Mouse (Mus musculus) CH12.LX (cell line): ENCODE data around the gene Fam49a. TPM values are rescaled to one million over a fixed set of nuclear protein-coding genes. Genes with fewer than 3 reads are reported as not detected.

Experiments used
- DNase-seq: peaks from one replicate; pipeline ENCODE4 v3.0.0-alpha.2; 2013; ENCODE audit errors: extremely low read depth
- H3K27ac ChIP-seq: 2 replicates; pipeline ENCODE4 v1.5.1; 2012; ENCODE audit warnings: low read depth, mild to moderate bottlenecking, control low read depth, moderate library complexity; ENCODE audit not compliant: insufficient read depth
- H3K27me3 ChIP-seq: replicated peaks from 2 replicates; pipeline ENCODE3; 2012; ENCODE audit warnings: inconsistent platforms
- H3K36me3 ChIP-seq, 2 experiments: replicated peaks in 1 of 2; 2 replicates each; pipeline versions ENCODE3 to v1.6.1; 2012; ENCODE audit warnings: inconsistent platforms in 1 of 2, low read length in 1 of 2, mild to moderate bottlenecking in 1 of 2, mixed read lengths in 1 of 2, moderate library complexity in 1 of 2; ENCODE audit not compliant: control insufficient read depth in 1 of 2, insufficient read depth in 1 of 2
- H3K4me1 ChIP-seq, 2 experiments: 2 replicates each; pipeline ENCODE4 v1.6.1; 2012; ENCODE audit warnings: inconsistent platforms in 1 of 2, moderate library complexity in 1 of 2; ENCODE audit not compliant: insufficient read depth in 2 of 2, control insufficient read depth in 1 of 2
- H3K4me2 ChIP-seq: 2 replicates; pipeline ENCODE4 v1.6.1; 2012; ENCODE audit warnings: low read depth, mild to moderate bottlenecking, control low read depth; ENCODE audit not compliant: poor library complexity, insufficient read depth, severe bottlenecking
- H3K4me3 ChIP-seq, 3 experiments: fragments of 150-350 bp in 1 of 3; sonication (generic) in 1 of 3; replicated peaks in 1 of 3; 2 replicates each; pipeline versions ENCODE3 to v1.5.1; 2011 to 2012; ENCODE audit warnings: low read depth in 2 of 3, low read length in 2 of 3, mild to moderate bottlenecking in 2 of 3, moderate library complexity in 2 of 3, control low read depth in 1 of 3, improper control_type of control experiment in 1 of 3, inconsistent platforms in 1 of 3, mixed read lengths in 1 of 3; ENCODE audit not compliant: poor library complexity in 1 of 3
- H3K79me2 ChIP-seq: replicated peaks from 2 replicates; pipeline ENCODE4 v1.6.1; 2012; ENCODE audit warnings: mild to moderate bottlenecking, moderate library complexity; ENCODE audit not compliant: control insufficient read depth, poor library complexity, insufficient read depth, severe bottlenecking; ENCODE audit errors: extremely low read depth
- H3K9ac ChIP-seq: 2 replicates; pipeline ENCODE4 v1.6.1; 2012; ENCODE audit warnings: low read depth, mild to moderate bottlenecking, control low read depth, moderate library complexity; ENCODE audit not compliant: insufficient read depth
- H3K9me3 ChIP-seq: replicated peaks from 2 replicates; pipeline ENCODE3; 2012; ENCODE audit warnings: low read length, inconsistent platforms, mixed read lengths
- CHD1 ChIP-seq: IDR thresholded peaks from 2 replicates; pipeline ENCODE4 v1.6.1; 2012; ENCODE audit warnings: low read depth, low read length, improper control_type of control experiment, inconsistent platforms
- CHD2 ChIP-seq: IDR thresholded peaks from 2 replicates; pipeline ENCODE4 v1.6.1; 2011; ENCODE audit warnings: low read length, improper control_type of control experiment
- CTCF ChIP-seq, 2 experiments: IDR thresholded peaks in 1 of 2; conservative IDR thresholded peaks in 1 of 2; 2 replicates each; pipeline ENCODE4 v1.5.1; 2011 to 2012; ENCODE audit warnings: low read depth in 2 of 2, low read length in 2 of 2, improper control_type of control experiment in 1 of 2, inconsistent platforms in 1 of 2, mild to moderate bottlenecking in 1 of 2, moderate library complexity in 1 of 2
- E2F4 ChIP-seq: IDR thresholded peaks from 2 replicates; pipeline ENCODE4 v1.6.1; 2011; ENCODE audit warnings: low read depth, low read length, improper control_type of control experiment; ENCODE audit not compliant: insufficient replicate concordance
- GABPA ChIP-seq: IDR thresholded peaks from 2 replicates; pipeline ENCODE4 v1.6.1; 2012; ENCODE audit warnings: low read depth, low read length, improper control_type of control experiment, inconsistent platforms; ENCODE audit not compliant: insufficient replicate concordance
- IRF4 ChIP-seq: IDR thresholded peaks from 2 replicates; pipeline ENCODE4 v1.6.1; 2014; ENCODE audit warnings: low read depth, mild to moderate bottlenecking, inconsistent platforms, low read length, improper control_type of control experiment
- JUN ChIP-seq: IDR thresholded peaks from 2 replicates; pipeline ENCODE4 v1.6.1; 2011; ENCODE audit warnings: low read depth, mild to moderate bottlenecking, low read length, improper control_type of control experiment, moderate library complexity; ENCODE audit not compliant: insufficient read depth
- KAT2A ChIP-seq: IDR thresholded peaks from 2 replicates; pipeline ENCODE4 v1.6.1; 2012; ENCODE audit warnings: low read length, improper control_type of control experiment, inconsistent platforms; ENCODE audit not compliant: insufficient replicate concordance
- MAX ChIP-seq: IDR thresholded peaks from 2 replicates; pipeline ENCODE4 v1.6.1; 2011; ENCODE audit warnings: low read length, improper control_type of control experiment
- MXI1 ChIP-seq: IDR thresholded peaks from 2 replicates; pipeline ENCODE4 v1.6.1; 2011; ENCODE audit warnings: mild to moderate bottlenecking, low read depth, low read length, improper control_type of control experiment
- MYC ChIP-seq: IDR thresholded peaks from 2 replicates; pipeline ENCODE4 v1.6.1; 2011; ENCODE audit warnings: low read depth, mild to moderate bottlenecking, improper control_type of control experiment, low read length
- NELFE ChIP-seq: IDR thresholded peaks from 2 replicates; pipeline ENCODE4 v1.6.1; 2011; ENCODE audit warnings: low read depth, low read length, improper control_type of control experiment
- NRF1 ChIP-seq: IDR thresholded peaks from 2 replicates; pipeline ENCODE4 v1.6.1; 2014; ENCODE audit warnings: low read depth, mild to moderate bottlenecking, inconsistent platforms, low read length, improper control_type of control experiment, moderate library complexity
- PAX5 ChIP-seq: IDR thresholded peaks from 2 replicates; pipeline ENCODE4 v1.6.1; 2012; ENCODE audit warnings: low read length, inconsistent platforms, mixed read lengths
- POLR2A ChIP-seq: IDR thresholded peaks from 2 replicates; pipeline ENCODE4 v1.6.1; 2011; ENCODE audit warnings: low read depth, mild to moderate bottlenecking, improper control_type of control experiment, low read length
- RAD21 ChIP-seq: IDR thresholded peaks from 2 replicates; pipeline ENCODE4 v1.6.1; 2011; ENCODE audit warnings: low read depth, mild to moderate bottlenecking, low read length, improper control_type of control experiment, moderate library complexity
- TBP ChIP-seq: conservative IDR thresholded peaks from 2 replicates; pipeline ENCODE4 v1.6.1; 2011; ENCODE audit warnings: low read depth, low read length, improper control_type of control experiment
- TCF12 ChIP-seq: IDR thresholded peaks from 2 replicates; pipeline ENCODE4 v1.6.1; 2014; ENCODE audit warnings: low read depth, mild to moderate bottlenecking, inconsistent platforms, low read length, improper control_type of control experiment
- UBTF ChIP-seq: IDR thresholded peaks from 2 replicates; pipeline ENCODE4 v1.6.1; 2012; ENCODE audit warnings: low read depth, mild to moderate bottlenecking, inconsistent platforms, low read length, improper control_type of control experiment, moderate library complexity
- USF1 ChIP-seq: IDR thresholded peaks from 2 replicates; pipeline ENCODE4 v1.6.1; 2014; ENCODE audit warnings: low read depth, mild to moderate bottlenecking, inconsistent platforms, low read length, improper control_type of control experiment
- USF2 ChIP-seq: conservative IDR thresholded peaks from 2 replicates; pipeline ENCODE4 v1.6.1; 2011; ENCODE audit warnings: low read depth, low read length, improper control_type of control experiment
- ZC3H11A ChIP-seq: IDR thresholded peaks from 2 replicates; pipeline ENCODE4 v1.6.1; 2012; ENCODE audit warnings: low read depth, mild to moderate bottlenecking, inconsistent platforms, low read length, improper control_type of control experiment
- ZKSCAN1 ChIP-seq: IDR thresholded peaks from 2 replicates; pipeline ENCODE4 v1.6.1; 2012; ENCODE audit warnings: low read depth, inconsistent platforms, low read length, improper control_type of control experiment, borderline replicate concordance
- ZMIZ1 ChIP-seq: IDR thresholded peaks from 2 replicates; pipeline ENCODE4 v1.6.1; 2012; ENCODE audit warnings: low read depth, mild to moderate bottlenecking, inconsistent platforms, low read length, improper control_type of control experiment
- ZNF384 ChIP-seq: IDR thresholded peaks from 2 replicates; pipeline ENCODE4 v1.6.1; 2012; ENCODE audit warnings: low read depth, low read length, improper control_type of control experiment, inconsistent platforms
- dilution Hi-C: fragments of 300-500 bp; cut with MboI; formaldehyde crosslinking; loops from 2 replicates; pipeline ENCODE4 v1.14.3; 2020; ENCODE audit warnings: low sequenced_read_pairs; ENCODE audit not compliant: extremely low pct_unique_long_range_greater_than_20kb, extremely low pct_ligation_motif_present
- in situ Hi-C: fragments of 300-500 bp; cut with MboI; formaldehyde crosslinking; loops from 3 replicates; pipeline ENCODE4 v1.14.3; 2019; ENCODE audit warnings: low sequenced_read_pairs, low pct_ligation_motif_present, low pct_unique_long_range_greater_than_20kb, mixed read lengths
- polyA plus RNA-seq: library from polyadenylated mRNA; unstranded; fragments of >175 nt; gene quantifications from 2 replicates; pipeline ENCODE4 v1.2.1, GENCODE M21; 2012; ENCODE audit warnings: low read depth; ENCODE audit not compliant: insufficient read length
- total RNA-seq, 2 experiments: library from RNA; depleted of rRNA; stranded (reverse); fragments of 300-350 nt in 1 of 2; fragments of >200 nt in 1 of 2; gene quantifications; 2 replicates each; pipeline ENCODE4 v1.2.3; 2012 to 2014

Fam49a gene
- total and polyA plus RNA-seq, 3 experiments, result 11.4 to 21.3 (median 17.9) TPM

- H3K27ac ChIP-seq, result no peak overlapping the region
- no peaks in the 10 kb centered on the region for H3K79me2 ChIP-seq
- no peaks in the 10 kb centered on the region for H3K27me3 ChIP-seq
- dilution Hi-C loops, result no loop called here
- H3K36me3 ChIP-seq, result peaks cover 0 to 31% of the 10 kb centered on the region in 2 experiments
- no peak overlapping the region for H3K4me3 ChIP-seq
- H3K9ac ChIP-seq, result no peak overlapping the region
- no peak overlapping the region for H3K4me2 ChIP-seq
- no peaks in the 10 kb centered on the region for H3K9me3 ChIP-seq
- no peak for DNase-seq
- H3K4me1 ChIP-seq, result peaks cover 2 to 56% of the 10 kb centered on the region in 2 experiments
- TF ChIP-seq NELFE (no peak), E2F4 (no peak), POLR2A (no peak), MYC (no peak), ZNF384 (no peak), GABPA (no peak), TCF12 (no peak), TBP (no peak), KAT2A (no peak), RAD21 (no peak), IRF4 (no peak), MXI1 (no peak), USF2 (no peak), CTCF (conservative IDR thresholded peaks at IDR 0.05 in 1 of 2, IDR thresholded peaks at IDR 0.05 in 1 of 2; ENCODE audit: low read depth in 2 of 2, low read length in 2 of 2) (no peak), USF1 (no peak), NRF1 (no peak), PAX5 (no peak)
- in situ Hi-C loops, result no loop called here
Observed at GRCm38 (mm10) chr12:12294380-12295171, 32.6 kb downstream of the Fam49a start.

- no peaks in the 10 kb centered on the region for H3K27me3 ChIP-seq
- in situ Hi-C loops, result no loop called here
Observed at GRCm38 (mm10) chr12:12298451-12298850, 36.5 kb downstream of the Fam49a start.

More at GRCm38 (mm10) chr12:12298451-12298850, 36.5 kb downstream of the Fam49a start:
- Histone ChIP-seq H3K4me1 (peaks cover 22 to 60% of the 10 kb centered on the region in 2 experiments), H3K27ac (no peak overlapping the region), H3K4me2 (no peak overlapping the region), H3K9me3 (no peaks in the 10 kb centered on the region), H3K4me3 (no peak overlapping the region), H3K79me2 (no peaks in the 10 kb centered on the region), H3K36me3 (peaks cover 0 to 29% of the 10 kb centered on the region in 2 experiments), H3K9ac (no peak overlapping the region)
- DNase-seq, result no peak
- dilution Hi-C loops, result no loop called here
- TF ChIP-seq RAD21 (no peak), MYC (no peak), MXI1 (no peak), JUN (no peak), CHD2 (no peak), MAX (no peak), TBP (no peak), TCF12 (no peak), ZC3H11A (no peak), NRF1 (no peak), ZMIZ1 (no peak), ZNF384 (no peak), IRF4 (no peak), ZKSCAN1 (no peak), NELFE (no peak), USF2 (no peak), CTCF (conservative IDR thresholded peaks at IDR 0.05 in 1 of 2, IDR thresholded peaks at IDR 0.05 in 1 of 2; ENCODE audit: low read depth in 2 of 2, low read length in 2 of 2) (no peak), POLR2A (no peak), UBTF (no peak), CHD1 (no peak)
